In the genomic region with DNA sequence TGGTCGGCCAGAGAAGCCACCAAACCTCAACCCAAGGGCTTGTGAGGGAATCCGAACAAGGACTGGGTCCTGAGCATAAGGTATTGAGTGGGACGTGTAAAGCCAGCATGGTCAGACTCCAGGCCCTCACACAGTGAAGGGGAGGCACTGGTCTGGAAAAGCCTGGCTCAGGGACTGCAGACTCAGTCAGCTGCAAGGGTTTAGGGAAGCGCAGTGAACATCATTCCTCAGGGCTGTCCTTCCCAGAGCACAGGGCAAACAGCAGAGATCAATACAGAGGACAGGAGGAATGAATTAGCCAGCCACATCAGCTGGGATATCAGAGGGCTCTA, we compare ENCODE assay signal across 10 mouse cellular contexts.
DNase-seq lines count a peak whose midpoint lies in the region; ATAC-seq lines count a peak whose summit lies in the region.
"Had no signal": no experiment of that assay in that cellular context is flagged by ENCODE, and none has a peak within 500 bp of the region (broad histone marks: within the 10 kb centered on the region; RNA-seq: fewer than 3 reads in every experiment).

No protein-coding gene starts in this region.

- intact Hi-C loops in heart, postnatal 14 days (cut with DNase I), result loop anchor here (2.0 kb wide), 1 partner anchor 156 kb away; no protein-coding TSS in a partner anchor

- no peak for ATAC-seq in heart, embryonic 13.5 days (ENCODE audit: extremely low read depth, insufficient number of reproducible peaks, low FRiP score, low TSS enrichment)
- ATAC-seq in midbrain, embryonic 16.5 days, result no peak
- peak; percentile 22; the same call in 1 of the 2 replicates for ATAC-seq in limb, embryonic 13.5 days (ENCODE audit: low FRiP score, low read depth)

- H3K9me3 ChIP-seq in heart, embryonic 13.5 days, result no peaks in the 10 kb centered on the region
- no peaks in the 10 kb centered on the region for H3K9me3 ChIP-seq in midbrain, embryonic 10.5 days (replicated peaks)
- H3K9me3 ChIP-seq in midbrain, embryonic 16.5 days (replicated peaks; ENCODE audit: control insufficient read depth, low read length, poor library complexity, severe bottlenecking), result no peaks in the 10 kb centered on the region
- H3K9me3 ChIP-seq in limb, embryonic 13.5 days, result no peaks in the 10 kb centered on the region
- H3K9me3 ChIP-seq: limb, embryonic 15.5 days had no signal

- no peak overlapping the region for H3K4me2 ChIP-seq in heart, embryonic 13.5 days
- H3K4me2 ChIP-seq in midbrain, embryonic 16.5 days (ENCODE audit: low read length), result no peak overlapping the region
- H3K4me2 ChIP-seq in limb, embryonic 13.5 days (replicated peaks), result no peak overlapping the region
- H3K4me2 ChIP-seq: limb, embryonic 15.5 days had no signal

- peak overlapping the region; percentile 41; the same call in 1 of the 2 replicates for H3K9ac ChIP-seq in heart, embryonic 13.5 days
- no peak overlapping the region for H3K9ac ChIP-seq in midbrain, embryonic 16.5 days (ENCODE audit: low read depth, low read length)
- H3K9ac ChIP-seq in limb, embryonic 13.5 days, result no peak overlapping the region
- H3K9ac ChIP-seq: limb, embryonic 15.5 days had no signal

- DNase-seq in heart, postnatal 14 days, result no peak
- DNase-seq in midbrain, embryonic 10.5 days (ENCODE audit: low spot score), result peak; percentile 19
- peak; percentile 37 for DNase-seq in yolk sac, embryonic 10.5 days (ENCODE audit: low spot score)
- DNase-seq in left cerebral cortex, adult 9 months (ENCODE audit: low spot score in 2 of 2), result no peak
- DNase-seq: adrenal gland, postnatal 10 days; kidney, adult 18-20 months had no signal

- peaks cover 62% of the 10 kb centered on the region for H3K4me1 ChIP-seq in heart, embryonic 13.5 days
- peaks cover 17% of the 10 kb centered on the region for H3K4me1 ChIP-seq in midbrain, embryonic 10.5 days
- no peaks in the 10 kb centered on the region for H3K4me1 ChIP-seq in midbrain, embryonic 16.5 days (ENCODE audit: control insufficient read depth, insufficient read depth, low read length)
- peaks cover 60% of the 10 kb centered on the region for H3K4me1 ChIP-seq in limb, embryonic 13.5 days

- no peaks in the 10 kb centered on the region for H3K27me3 ChIP-seq in heart, embryonic 13.5 days (replicated peaks)
- no peaks in the 10 kb centered on the region for H3K27me3 ChIP-seq in midbrain, embryonic 10.5 days (ENCODE audit: low read depth, poor library complexity, severe bottlenecking)
- H3K27me3 ChIP-seq in midbrain, embryonic 16.5 days (ENCODE audit: control insufficient read depth, insufficient read depth, low read depth, low read length), result no peaks in the 10 kb centered on the region
- H3K27me3 ChIP-seq in limb, embryonic 13.5 days, result no peaks in the 10 kb centered on the region
- H3K27me3 ChIP-seq: limb, embryonic 15.5 days had no signal

- H3K36me3 ChIP-seq in heart, embryonic 13.5 days, result no peaks in the 10 kb centered on the region
- no peaks in the 10 kb centered on the region for H3K36me3 ChIP-seq in midbrain, embryonic 10.5 days
- no peaks in the 10 kb centered on the region for H3K36me3 ChIP-seq in midbrain, embryonic 16.5 days (ENCODE audit: control insufficient read depth, insufficient read depth, low read length)
- no peaks in the 10 kb centered on the region for H3K36me3 ChIP-seq in limb, embryonic 13.5 days
- H3K36me3 ChIP-seq: limb, embryonic 15.5 days had no signal

- WGBS in heart, embryonic 13.5 days, result 41% methylated on average over 4 of the region's 4 CpGs
- WGBS in midbrain, embryonic 10.5 days, result 49% methylated on average over 4 of the region's 4 CpGs
- 46% methylated on average over 4 of the region's 4 CpGs for WGBS in midbrain, embryonic 16.5 days
- 12% methylated on average over 4 of the region's 4 CpGs for WGBS in limb, embryonic 13.5 days

- H3K4me3 ChIP-seq in heart, embryonic 13.5 days, result no peak overlapping the region
- no peak overlapping the region for H3K4me3 ChIP-seq in midbrain, embryonic 10.5 days
- no peak overlapping the region for H3K4me3 ChIP-seq in midbrain, embryonic 16.5 days (ENCODE audit: low read depth, low read length)
- no peak overlapping the region for H3K4me3 ChIP-seq in limb, embryonic 13.5 days
- H3K4me3 ChIP-seq: limb, embryonic 15.5 days had no signal

- H3K27ac ChIP-seq in heart, embryonic 13.5 days (replicated peaks), result peak overlapping the region; percentile 71
- H3K27ac ChIP-seq in midbrain, embryonic 10.5 days (replicated peaks), result no peak overlapping the region; the same call in 1 of the 2 replicates
- H3K27ac ChIP-seq in midbrain, embryonic 16.5 days (ENCODE audit: low read length), result no peak overlapping the region
- H3K27ac ChIP-seq in limb, embryonic 13.5 days, result peak overlapping the region; percentile 28; the same call in 1 of the 2 replicates
- H3K27ac ChIP-seq: limb, embryonic 15.5 days had no signal

Comparison
In these comparisons a context has a peak if more than half of its experiments do, and no peak if none do; other contexts are left out.
1. H3K27ac ChIP-seq: peak in heart, embryonic 13.5 days (single experiment) and limb, embryonic 13.5 days (single experiment); none in midbrain, embryonic 10.5 days (single experiment) and midbrain, embryonic 16.5 days (single experiment).
2. DNase-seq: peak in midbrain, embryonic 10.5 days (single experiment) and yolk sac, embryonic 10.5 days (single experiment); none in heart, postnatal 14 days (0 of 2) and left cerebral cortex, adult 9 months (0 of 2).